Mouse (Mus musculus) central nervous system, embryonic 11.5 days (tissue): Measurements from ENCODE around the gene Ctbp2. TPM values are rescaled to one million over a fixed set of nuclear protein-coding genes. Genes with fewer than 3 reads are reported as not detected.

Experiments
- polyA plus RNA-seq: library from polyadenylated mRNA; depleted of rRNA; stranded (reverse); fragments of >200 nt; gene quantifications from 2 replicates; pipeline ENCODE4 v1.2.3, GENCODE M21; 2012; rRNA removed

The Ctbp2 gene
- 103 and 119 TPM in 2 replicates for polyA plus RNA-seq

GRCm38 (mm10) chr7:133123999-133124700 is at the start of gene Ctbp2:
TSS of gene Ctbp2 (minus strand) at chr7:133124354.

GRCm38 (mm10) chr7:133123244-133123998 is 733 bp downstream of the Ctbp2 start, which contains the start of gene Fgfr2:
TSS of gene Fgfr2 (minus strand) at chr7:133123350.

Other genes starting within 250 kb of the Ctbp2 start
- gene Zranb1, start 193.2 kb downstream of the Ctbp2 start, polyA plus RNA-seq = 21.0 and 26.5 TPM in 2 replicates
- 84.3 and 92.0 TPM in 2 replicates for gene Fgfr2, start 1.0 kb downstream of the Ctbp2 start, polyA plus RNA-seq